Mouse (Mus musculus) hindbrain, postnatal 0 days (tissue): ENCODE results near the gene Pwwp2b. TPM values are rescaled to one million over a fixed set of nuclear protein-coding genes. Genes with fewer than 3 reads are reported as not detected.
A peak's percentile ranks its signal among the peaks of the same experiment; 100 is the strongest.

Experiments
- ATAC-seq: fragments of 200-750 bp; cut with Nextera tagmentation; 2 replicates; pipeline ENCODE4 v1.8.0; 2017; ENCODE audit warnings: mild to moderate bottlenecking, moderate TSS enrichment, moderate library complexity
- DNase-seq: peaks from one replicate; pipeline ENCODE4 v3.0.0-alpha.2; 2015; ENCODE audit warnings: low spot score
- H3K27ac ChIP-seq: fragments of 300-500 bp; sonication (generic); 2 replicates; pipeline ENCODE4 v1.5.1; 2014; ENCODE audit warnings: mild to moderate bottlenecking
- H3K27me3 ChIP-seq: fragments of 300-500 bp; sonication (generic); 2 replicates; pipeline ENCODE4 v1.6.1; 2014; ENCODE audit warnings: low read length, mixed read lengths; ENCODE audit not compliant: insufficient read depth
- H3K36me3 ChIP-seq: fragments of 300-500 bp; sonication (generic); 2 replicates; pipeline ENCODE4 v1.6.1; 2014; ENCODE audit warnings: low read length, mixed read lengths; ENCODE audit not compliant: insufficient read depth
- H3K4me1 ChIP-seq: fragments of 300-500 bp; sonication (generic); 2 replicates; pipeline ENCODE4 v1.6.1; 2014; ENCODE audit warnings: antibody characterized with exemption, low read length, mixed read lengths; ENCODE audit not compliant: insufficient read depth
- H3K4me2 ChIP-seq: fragments of 300-500 bp; sonication (generic); 2 replicates; pipeline ENCODE4 v1.6.1; 2014; ENCODE audit warnings: low read depth, mild to moderate bottlenecking, low read length, moderate library complexity, mixed read lengths
- H3K4me3 ChIP-seq: fragments of 300-500 bp; sonication (generic); 2 replicates; pipeline ENCODE4 v1.5.1; 2014; ENCODE audit warnings: low read length
- H3K9ac ChIP-seq: fragments of 300-500 bp; sonication (generic); replicated peaks from 2 replicates; pipeline ENCODE4 v1.6.1; 2014; ENCODE audit warnings: mild to moderate bottlenecking, low read length, moderate library complexity, mixed read lengths
- H3K9me3 ChIP-seq: fragments of 300-500 bp; sonication (generic); 2 replicates; pipeline ENCODE4 v1.6.1; 2016; ENCODE audit warnings: low read length, mixed read lengths
- CTCF ChIP-seq: IDR thresholded peaks from 2 replicates; pipeline ENCODE4 v1.5.1; 2016; ENCODE audit warnings: antibody characterized with exemption, control low read depth, low read depth
- WGBS: fragments of 180-500 bp; shearing (Covaris S2); extraction: QIAGEN DNeasy Blood & Tissue Kit; methylation state at CpG from one replicate; pipeline ENCODE4 v1.1.7; 2014; 5-methylcytosine and 5-hydroxymethylcytosine counted together
- polyA plus RNA-seq: library from polyadenylated mRNA; unstranded; fragments of >200 nt; fragmentation: Nextera tagmentation; extraction: Ambion mirVana; gene quantifications from 2 replicates; pipeline ENCODE4 v1.2.1, GENCODE M21; 2015
- total RNA-seq: library from RNA; depleted of rRNA; stranded (reverse); fragments of >200 nt; gene quantifications from 2 replicates; pipeline ENCODE4 v1.2.3, GENCODE M21; 2014

The Pwwp2b gene
- total and polyA plus RNA-seq, 2 experiments from 2014 or later: 4.8 to 6.6 TPM

- Histone ChIP-seq H3K27ac (0 out of 2 replicates have a peak overlapping the region, but pooled peaks have one; percentile 51), H3K4me1 (peaks cover 27% of the 10 kb centered on the region; the same call in 1 of the 2 replicates), H3K4me2 (peak overlapping the region; percentile 98), H3K4me3 (peak overlapping the region; percentile 62), H3K27me3 (no peaks in the 10 kb centered on the region), H3K36me3 (no peaks in the 10 kb centered on the region), H3K9ac (peak overlapping the region; percentile 63), H3K9me3 (no peaks in the 10 kb centered on the region)
- WGBS: 2% methylated on average over 44 of the region's 45 CpGs
- ATAC-seq (0 out of 2 replicates have a peak, but pooled peaks have one; percentile 1), DNase-seq (no peak)
- TF ChIP-seq CTCF: no peak
Measured at GRCm38 (mm10) chr7:139248615-139249405, 528 bp downstream of the Pwwp2b start.

- Histone ChIP-seq H3K4me1 (peaks cover 27% of the 10 kb centered on the region; the same call in 1 of the 2 replicates), H3K9ac (no peak overlapping the region), H3K4me2 (peak overlapping the region; percentile 98), H3K9me3 (no peaks in the 10 kb centered on the region), H3K27me3 (no peaks in the 10 kb centered on the region), H3K36me3 (no peaks in the 10 kb centered on the region), H3K4me3 (peak overlapping the region; percentile 62; the same call in 1 of the 2 replicates), H3K27ac (no peak overlapping the region)
- ATAC-seq: no peak
- WGBS: 31% methylated on average over 7 of the region's 7 CpGs
- DNase-seq: no peak
- no peak for TF ChIP-seq CTCF
Measured at GRCm38 (mm10) chr7:139249406-139250210, 1.3 kb downstream of the Pwwp2b start.

- no peak for TF ChIP-seq CTCF
- no peak overlapping the region for H3K4me2 ChIP-seq
- H3K4me1 ChIP-seq: peaks cover 27% of the 10 kb centered on the region; the same call in 1 of the 2 replicates
- H3K9ac ChIP-seq: no peak overlapping the region
- WGBS: 49% methylated on average over 5 of the region's 5 CpGs
- no peak overlapping the region for H3K27ac ChIP-seq
- H3K4me3 ChIP-seq: no peak overlapping the region
- DNase-seq: peak; percentile 76
- H3K9me3 ChIP-seq: no peaks in the 10 kb centered on the region
- no peaks in the 10 kb centered on the region for H3K36me3 ChIP-seq
- no peaks in the 10 kb centered on the region for H3K27me3 ChIP-seq
- ATAC-seq: peak; percentile 13; the same call in 1 of the 2 replicates
Measured at GRCm38 (mm10) chr7:139251881-139252301, 3.6 kb downstream of the Pwwp2b start.

GRCm38 (mm10) chr7:139252566-139252965 lies 4.3 kb downstream of the Pwwp2b start:
- Histone ChIP-seq H3K4me3 (no peak overlapping the region), H3K4me2 (no peak overlapping the region), H3K36me3 (no peaks in the 10 kb centered on the region), H3K27me3 (no peaks in the 10 kb centered on the region), H3K9me3 (no peaks in the 10 kb centered on the region), H3K4me1 (peaks cover 20% of the 10 kb centered on the region; the same call in 1 of the 2 replicates), H3K27ac (no peak overlapping the region), H3K9ac (no peak overlapping the region)
- DNase-seq: no peak
- no peak for ATAC-seq
- whole genome bisulfite sequencing: 94% methylated on average over 7 of the region's 7 CpGs
- TF ChIP-seq CTCF: no peak

- H3K9ac ChIP-seq: no peak overlapping the region
- H3K9me3 ChIP-seq: no peaks in the 10 kb centered on the region
- DNase-seq (no peak), ATAC-seq (no peak)
- no peaks in the 10 kb centered on the region for H3K36me3 ChIP-seq
- H3K27ac ChIP-seq: no peak overlapping the region
- H3K27me3 ChIP-seq: no peaks in the 10 kb centered on the region
- TF ChIP-seq CTCF: no peak
- H3K4me2 ChIP-seq: no peak overlapping the region
- H3K4me3 ChIP-seq: no peak overlapping the region
- 59% methylated on average over 9 of the region's 9 CpGs for WGBS
- peaks cover 16% of the 10 kb centered on the region; the same call in 1 of the 2 replicates for H3K4me1 ChIP-seq
Measured at GRCm38 (mm10) chr7:139252986-139253385, 4.7 kb downstream of the Pwwp2b start.

- no peaks in the 10 kb centered on the region for H3K27me3 ChIP-seq
- H3K9ac ChIP-seq: no peak overlapping the region
- whole genome bisulfite sequencing: 79% methylated on average over 3 of the region's 3 CpGs
- ATAC-seq (no peak), DNase-seq (no peak)
- no peak overlapping the region for H3K4me3 ChIP-seq
- H3K36me3 ChIP-seq: no peaks in the 10 kb centered on the region
- no peaks in the 10 kb centered on the region for H3K9me3 ChIP-seq
- no peak overlapping the region for H3K4me2 ChIP-seq
- H3K4me1 ChIP-seq: peaks cover 16% of the 10 kb centered on the region; the same call in 1 of the 2 replicates
- no peak overlapping the region for H3K27ac ChIP-seq
- TF ChIP-seq CTCF: no peak
Measured at GRCm38 (mm10) chr7:139253462-139253861, 5.2 kb downstream of the Pwwp2b start.
